Mouse (Mus musculus) liver, adult (tissue): ENCODE measurements around the gene Zfp768.

Experiments used
- GATA4 ChIP-seq: IDR thresholded peaks from 2 replicates; pipeline ENCODE4 v1.6.1; 2014; ENCODE audit warnings: mild to moderate bottlenecking, low read length; ENCODE audit not compliant: insufficient replicate concordance

The Zfp768 gene

GRCm38 (mm10) chr7:127361449-127361848, 16.1 kb upstream of the Zfp768 start:
- TF ChIP-seq GATA4, result no peak

- TF ChIP-seq GATA4, result no peak
Measured at GRCm38 (mm10) chr7:127360265-127360664, 14.9 kb upstream of the Zfp768 start.

GRCm38 (mm10) chr7:127358472-127358871, 13.1 kb upstream of the Zfp768 start:
- TF ChIP-seq GATA4, result no peak

- no peak for TF ChIP-seq GATA4
Measured at GRCm38 (mm10) chr7:127357871-127358270, 12.5 kb upstream of the Zfp768 start.

- TF ChIP-seq GATA4, result no peak
Measured at GRCm38 (mm10) chr7:127355796-127356195, 10.4 kb upstream of the Zfp768 start.

- TF ChIP-seq GATA4, result no peak
Measured at GRCm38 (mm10) chr7:127351230-127352004, 6.0 kb upstream of the Zfp768 start.

GRCm38 (mm10) chr7:127346676-127347075, 1.3 kb upstream of the Zfp768 start:
- TF ChIP-seq GATA4, result no peak

- TF ChIP-seq GATA4, result no peak
Measured at GRCm38 (mm10) chr7:127345092-127345491, 297 bp downstream of the Zfp768 start.

- TF ChIP-seq GATA4, result no peak
Measured at GRCm38 (mm10) chr7:127344371-127344770, 1.0 kb downstream of the Zfp768 start.

GRCm38 (mm10) chr7:127343351-127344019, 1.9 kb downstream of the Zfp768 start:
- TF ChIP-seq GATA4, result no peak

GRCm38 (mm10) chr7:127342888-127343287, 2.5 kb downstream of the Zfp768 start:
- TF ChIP-seq GATA4, result no peak

- no peak for TF ChIP-seq GATA4
Measured at GRCm38 (mm10) chr7:127342332-127342731, 3.1 kb downstream of the Zfp768 start.

GRCm38 (mm10) chr7:127341356-127341755, 4.0 kb downstream of the Zfp768 start:
- TF ChIP-seq GATA4, result no peak

- no peak for TF ChIP-seq GATA4
Measured at GRCm38 (mm10) chr7:127337636-127338035, 7.8 kb downstream of the Zfp768 start.

- TF ChIP-seq GATA4, result no peak
Measured at GRCm38 (mm10) chr7:127335604-127336003, 9.8 kb downstream of the Zfp768 start.

GRCm38 (mm10) chr7:127333240-127333639, 12.1 kb downstream of the Zfp768 start:
- no peak for TF ChIP-seq GATA4
